ENCODE assay signal across 9 mouse cellular contexts in the genomic region with DNA sequence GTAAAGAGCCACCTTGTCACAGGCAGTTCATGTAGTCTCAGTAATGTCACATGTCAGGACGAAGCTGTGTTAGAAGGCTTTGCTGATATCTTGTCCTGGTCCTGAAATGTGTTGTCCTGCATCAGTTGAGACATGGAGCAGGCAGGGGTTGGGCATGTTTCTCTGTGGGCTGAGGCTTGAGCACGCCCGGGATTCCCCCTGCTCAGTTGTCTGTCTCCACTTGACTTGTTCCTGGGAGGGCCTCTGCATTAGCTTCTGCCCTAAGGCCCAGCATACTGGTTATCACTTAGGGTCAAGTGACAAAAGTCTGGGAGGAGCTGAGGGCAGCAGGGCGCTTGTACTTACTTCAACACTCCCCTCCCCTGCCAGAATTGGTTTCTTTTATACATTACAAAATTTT. TPM values are rescaled to one million over a fixed set of nuclear protein-coding genes. Genes with fewer than 3 reads are reported as not detected.
A peak's percentile ranks its signal among the peaks of the same experiment; 100 is the strongest.
DNase-seq lines count a peak whose midpoint lies in the region; ATAC-seq and TF ChIP-seq lines count a peak whose summit lies in the region.
"Had no signal": no experiment of that assay in that cellular context is flagged by ENCODE, and none has a peak within 500 bp of the region (broad histone marks: within the 10 kb centered on the region; RNA-seq: fewer than 3 reads in every experiment).

No protein-coding gene starts in this region.

- H3K27ac ChIP-seq in layer of hippocampus, adult 2 months, result peak overlapping the region; percentile 41; the same call in 1 of the 2 replicates
- peak overlapping the region; percentile 93 for H3K27ac ChIP-seq in heart, embryonic 16.5 days (ENCODE audit: low read length)

- H3K9me3 ChIP-seq in heart, embryonic 16.5 days (replicated peaks; ENCODE audit: control insufficient read depth, low read length), result no peaks in the 10 kb centered on the region

- DNase-seq in layer of hippocampus, adult 2 months (ENCODE audit: low spot score in 2 of 2), result no peak
- DNase-seq in layer of hippocampus, postnatal 10 days (ENCODE audit: low spot score in 2 of 2), result no peak
- peak; percentile 46 to 67 for DNase-seq in natural killer cell, adult 2 months (ENCODE audit: low spot score in 2 of 2)
- no peak for DNase-seq in adipocyte (ENCODE audit: low spot score)
- DNase-seq in cerebellum, adult 8-10 months, result no peak
- DNase-seq: cerebellum, adult 9-11 months had no signal

- peaks cover 35% of the 10 kb centered on the region for H3K4me1 ChIP-seq in heart, embryonic 16.5 days (ENCODE audit: control insufficient read depth, insufficient read depth, low read length)

- peaks cover 23% of the 10 kb centered on the region for H3K36me3 ChIP-seq in heart, embryonic 16.5 days (ENCODE audit: control insufficient read depth, insufficient read depth)

- H3K4me3 ChIP-seq in layer of hippocampus, adult 2 months, result no peak overlapping the region
- H3K4me3 ChIP-seq in heart, embryonic 16.5 days (ENCODE audit: low read length), result no peak overlapping the region

- WGBS in heart, embryonic 16.5 days, result 15% methylated on average over 4 of the region's 4 CpGs

- peak overlapping the region; percentile 3 for H3K4me2 ChIP-seq in heart, embryonic 16.5 days (ENCODE audit: low read depth, low read length)
- H3K4me2 ChIP-seq: midbrain, embryonic 11.5 days had no signal

- no peaks in the 10 kb centered on the region for H3K27me3 ChIP-seq in heart, embryonic 16.5 days (ENCODE audit: control insufficient read depth, insufficient read depth, low read length)

- TF ChIP-seq CTCF in layer of hippocampus, adult 2 months (conservative IDR thresholded peaks at IDR 0.05), result no peak

- H3K9ac ChIP-seq in heart, embryonic 16.5 days (ENCODE audit: low read length), result peak overlapping the region; percentile 61

- peak; percentile 52 for ATAC-seq in activated CD4-positive, CD25-positive, alpha-beta regulatory T cell, adult 4 months
- peak; percentile 23; the same call in 1 of the 2 replicates for ATAC-seq in heart, embryonic 16.5 days (replicated peaks; ENCODE audit: extremely low read depth, insufficient read depth, low FRiP score)

RNA-seq across cellular contexts. Expression of a gene that starts 13.4 kb away (rescaled TPM):
- 10 to 100 TPM; 50.5 to 53.1 TPM for total RNA-seq in layer of hippocampus, adult 2 months (2021)
- 10 to 100 TPM; 50.7 to 54.5 TPM for total RNA-seq in layer of hippocampus, postnatal 10 days (2021)
- 10 to 100 TPM; 44.8 to 45.0 TPM for polyA plus RNA-seq in activated CD4-positive, CD25-positive, alpha-beta regulatory T cell, adult 4 months (2017; shearing (Covaris generic))
- polyA plus RNA-seq in heart, embryonic 16.5 days (2015; fragmentation: Nextera tagmentation; extraction: Ambion mirVana), result 29.9 and 31.6 TPM in 2 replicates

RNA-seq across cellular contexts. Expression of a gene that starts 23.7 kb away (rescaled TPM):
- 100 to 1,000 TPM; 113 to 120 TPM for total RNA-seq in layer of hippocampus, adult 2 months (2021)
- 10 to 100 TPM; 90.2 to 99.0 TPM for total RNA-seq in layer of hippocampus, postnatal 10 days (2021)
- polyA plus RNA-seq in activated CD4-positive, CD25-positive, alpha-beta regulatory T cell, adult 4 months (2017; shearing (Covaris generic)), result 100 to 1,000 TPM in 1 of 2 experiments, 10 to 100 TPM in 1; 99.6 to 101 TPM
- 20.3 and 23.7 TPM in 2 replicates for polyA plus RNA-seq in heart, embryonic 16.5 days (2015; fragmentation: Nextera tagmentation; extraction: Ambion mirVana)

Comparison
In these comparisons a context has a peak if more than half of its experiments do, and no peak if none do; other contexts are left out.
1. DNase-seq: peak in natural killer cell, adult 2 months (2 of 2); none in layer of hippocampus, adult 2 months (0 of 2), layer of hippocampus, postnatal 10 days (0 of 2), adipocyte (single experiment) and cerebellum, adult 8-10 months (single experiment).